Mouse (Mus musculus) myocyte (in vitro differentiated cells): ENCODE data around the gene Trmt61a. TPM values are rescaled to one million over a fixed set of nuclear protein-coding genes. Genes with fewer than 3 reads are reported as not detected.

Experiments used
- H3K27me3 ChIP-seq: one replicate; pipeline ENCODE4 v1.6.1; 2011; ENCODE audit not compliant: control insufficient read depth, insufficient read depth, insufficient read length
- H3K36me3 ChIP-seq: one replicate; pipeline ENCODE4 v1.6.1; 2011; ENCODE audit not compliant: control insufficient read depth, insufficient read depth
- H3K4me2 ChIP-seq: one replicate; pipeline ENCODE4 v1.6.1; 2011; ENCODE audit warnings: low read depth, control low read depth
- H3K4me3 ChIP-seq: one replicate; pipeline ENCODE4 v1.5.1; 2011; ENCODE audit warnings: mild to moderate bottlenecking, control low read depth, moderate library complexity
- H3K79me2 ChIP-seq: one replicate; pipeline ENCODE4 v1.6.1; 2011; ENCODE audit not compliant: control insufficient read depth, insufficient read depth
- H3ac ChIP-seq: one replicate; pipeline ENCODE4 v1.6.1; 2011; ENCODE audit not compliant: control insufficient read depth, insufficient read length
- CEBPB ChIP-seq: IDR thresholded peaks from 2 replicates; pipeline ENCODE4 v1.6.1; 2011; ENCODE audit warnings: mild to moderate bottlenecking, moderate library complexity; ENCODE audit not compliant: poor library complexity, insufficient read depth, severe bottlenecking
- E2F4 ChIP-seq: IDR thresholded peaks from one replicate; pipeline ENCODE4 v1.6.1; 2011; ENCODE audit warnings: mild to moderate bottlenecking, control low read depth, moderate library complexity; ENCODE audit not compliant: insufficient read depth
- MAX ChIP-seq: IDR thresholded peaks from one replicate; pipeline ENCODE4 v1.6.1; 2011; ENCODE audit warnings: low read depth, mild to moderate bottlenecking, control low read depth
- MYOD1 ChIP-seq, 3 experiments: IDR thresholded peaks; one replicate each; pipeline ENCODE4 v1.6.1; 2011; ENCODE audit warnings: control low read depth in 2 of 3, low read depth in 2 of 3, mild to moderate bottlenecking in 2 of 3, moderate library complexity in 1 of 3; ENCODE audit not compliant: insufficient read length in 2 of 3, control insufficient read depth in 1 of 3
- MYOG ChIP-seq, 3 experiments: IDR thresholded peaks; one replicate each; pipeline ENCODE4 v1.6.1; 2011; ENCODE audit warnings: control low read depth in 2 of 3, low read depth in 2 of 3, mild to moderate bottlenecking in 2 of 3; ENCODE audit not compliant: insufficient read length in 2 of 3, control insufficient read depth in 1 of 3, insufficient read depth in 1 of 3
- POLR2A ChIP-seq: IDR thresholded peaks from one replicate; pipeline ENCODE4 v1.6.1; 2011; ENCODE audit warnings: low read depth, mild to moderate bottlenecking, control low read depth, moderate library complexity; ENCODE audit not compliant: insufficient read length
- POLR2AphosphoS2 ChIP-seq: IDR thresholded peaks from one replicate; pipeline ENCODE4 v1.6.1; 2011; ENCODE audit warnings: low read depth, control low read depth; ENCODE audit not compliant: insufficient read length
- REST ChIP-seq: IDR thresholded peaks from one replicate; pipeline ENCODE4 v1.6.1; 2011; ENCODE audit warnings: mild to moderate bottlenecking, control low read depth, moderate library complexity; ENCODE audit not compliant: insufficient read depth, insufficient read length
- SRF ChIP-seq: IDR thresholded peaks from one replicate; pipeline ENCODE4 v1.6.1; 2011; ENCODE audit warnings: low read depth; ENCODE audit not compliant: control insufficient read depth, insufficient read length
- TCF12 ChIP-seq: IDR thresholded peaks from one replicate; pipeline ENCODE4 v1.6.1; 2011; ENCODE audit warnings: mild to moderate bottlenecking, control low read depth; ENCODE audit not compliant: poor library complexity, insufficient read depth, severe bottlenecking
- TCF3 ChIP-seq: IDR thresholded peaks from one replicate; pipeline ENCODE4 v1.6.1; 2011; ENCODE audit warnings: low read depth, control low read depth; ENCODE audit not compliant: insufficient read length
- USF1 ChIP-seq: IDR thresholded peaks from one replicate; pipeline ENCODE4 v1.6.1; 2011; ENCODE audit warnings: low read depth, mild to moderate bottlenecking, control low read depth, moderate library complexity
- polyA plus RNA-seq: library from polyadenylated mRNA; unstranded; fragments of >200 nt; fragmentation: generic; extraction: Trizol; gene quantifications from one replicate; pipeline ENCODE4 v1.2.1, GENCODE M21; 2012; ENCODE audit warnings: missing spikeins

Gene Trmt61a
- polyA plus RNA-seq, 1 experiment = 17.7 TPM

DNA sequence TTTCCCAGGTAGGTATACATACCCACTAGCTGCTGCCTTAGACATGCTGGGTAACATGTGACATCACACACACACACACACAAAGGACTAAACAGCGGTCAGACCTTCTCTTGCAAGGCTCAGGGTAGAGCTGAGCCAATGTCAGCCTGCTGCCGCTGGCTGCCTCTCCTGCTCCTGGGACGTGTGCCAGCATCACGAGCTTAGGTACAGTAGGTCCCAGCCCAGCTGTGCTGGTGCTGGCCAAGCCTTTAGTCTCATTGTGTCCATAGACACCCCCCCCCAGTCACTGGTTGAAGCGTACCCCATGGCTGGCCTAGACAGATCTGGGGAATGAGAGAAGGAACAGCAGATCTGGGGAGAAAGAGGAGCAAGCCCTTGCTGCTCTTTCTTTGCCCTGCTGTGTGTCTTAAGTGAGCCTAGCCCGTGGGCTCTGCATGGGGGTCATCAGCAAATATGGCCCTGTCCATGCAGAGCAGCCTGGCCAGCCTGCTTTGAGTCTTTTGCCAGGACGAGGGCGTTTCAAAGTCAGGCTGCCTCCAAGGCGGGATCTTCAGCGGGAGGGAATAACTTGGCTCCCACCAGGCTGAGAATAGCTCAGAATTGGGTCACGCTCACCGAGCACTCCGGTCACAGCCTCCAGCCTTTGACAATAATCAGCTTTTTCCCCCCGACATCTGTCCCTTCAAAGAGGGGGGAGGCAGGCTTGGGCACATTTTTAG lies 9.6 kb downstream of the Trmt61a start:
- Histone ChIP-seq H3K4me2 (no peak overlapping the region), H3ac (no peak overlapping the region), H3K36me3 (peaks cover 5% of the 10 kb centered on the region), H3K79me2 (no peaks in the 10 kb centered on the region), H3K4me3 (no peak overlapping the region), H3K27me3 (no peaks in the 10 kb centered on the region)
- TF ChIP-seq MAX (no peak), TCF3 (no peak), USF1 (no peak), POLR2AphosphoS2 (no peak), REST (no peak), CEBPB (no peak), SRF (no peak), MYOG (IDR thresholded peaks at IDR 0.05; ENCODE audit: control insufficient read depth in 1 of 3, insufficient read depth in 1 of 3, insufficient read length in 2 of 3, low read depth in 2 of 3) (no peak), TCF12 (no peak), POLR2A (no peak), MYOD1 (IDR thresholded peaks at IDR 0.05; ENCODE audit: control insufficient read depth in 1 of 3, insufficient read length in 2 of 3, low read depth in 2 of 3) (no peak), E2F4 (no peak)

DNA sequence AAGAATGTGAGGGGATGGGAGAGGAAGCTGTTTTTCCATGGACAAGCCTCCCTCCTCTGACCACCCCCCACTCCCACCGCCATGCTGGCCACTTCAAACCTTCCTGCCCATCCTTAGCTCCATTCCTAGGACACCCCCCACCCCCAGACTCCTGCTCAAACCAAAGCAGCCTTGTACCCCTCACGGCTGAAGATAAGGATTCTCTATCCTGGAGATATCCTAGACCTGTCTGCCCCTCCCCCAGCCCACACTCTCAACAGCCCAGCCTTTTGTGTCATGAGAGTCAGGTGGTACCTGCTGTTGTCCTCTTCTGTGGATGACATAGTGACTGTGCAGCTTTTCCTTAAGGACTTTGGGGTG lies 10.1 kb downstream of the Trmt61a start:
- H3K4me3 ChIP-seq = no peak overlapping the region
- H3K79me2 ChIP-seq = no peaks in the 10 kb centered on the region
- H3K27me3 ChIP-seq = no peaks in the 10 kb centered on the region
- H3K4me2 ChIP-seq = no peak overlapping the region
- no peak overlapping the region for H3ac ChIP-seq
- H3K36me3 ChIP-seq = peaks cover 5% of the 10 kb centered on the region
- no peak for TF ChIP-seq MYOD1 (IDR thresholded peaks at IDR 0.05; ENCODE audit: control insufficient read depth in 1 of 3, insufficient read length in 2 of 3, low read depth in 2 of 3)
- TF ChIP-seq REST = no peak
- TF ChIP-seq POLR2A = no peak
- no peak for TF ChIP-seq USF1
- TF ChIP-seq TCF3 = no peak
- TF ChIP-seq MYOG (IDR thresholded peaks at IDR 0.05; ENCODE audit: control insufficient read depth in 1 of 3, insufficient read depth in 1 of 3, insufficient read length in 2 of 3, low read depth in 2 of 3) = no peak
- TF ChIP-seq E2F4 = no peak
- TF ChIP-seq SRF = no peak
- no peak for TF ChIP-seq MAX
- TF ChIP-seq CEBPB = no peak
- TF ChIP-seq POLR2AphosphoS2 = no peak
- no peak for TF ChIP-seq TCF12

DNA sequence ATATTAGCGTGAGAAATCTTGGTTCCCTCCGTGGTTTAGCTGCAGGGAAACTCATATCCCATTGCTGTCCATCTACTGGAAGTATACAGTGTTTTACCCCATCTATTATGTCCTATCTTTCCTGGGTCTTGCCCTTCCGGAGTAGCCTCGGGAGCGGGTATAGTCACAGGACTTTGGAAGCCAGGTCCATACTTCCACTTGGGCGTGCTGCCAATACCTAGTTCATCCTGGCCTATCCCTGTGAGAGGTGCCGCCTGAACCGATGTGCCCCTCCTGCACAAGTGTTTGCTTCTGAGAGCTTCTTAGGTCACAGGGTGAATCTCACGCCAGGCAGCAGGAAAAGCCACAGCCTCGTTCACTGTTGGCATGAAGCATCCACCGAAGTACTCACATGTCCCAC lies 11.5 kb downstream of the Trmt61a start:
- H3K36me3 ChIP-seq = no peaks in the 10 kb centered on the region
- no peak for TF ChIP-seq POLR2AphosphoS2
- TF ChIP-seq E2F4 = no peak
- no peak for TF ChIP-seq CEBPB
- no peak for TF ChIP-seq TCF3
- no peak for TF ChIP-seq MYOG (IDR thresholded peaks at IDR 0.05; ENCODE audit: control insufficient read depth in 1 of 3, insufficient read depth in 1 of 3, insufficient read length in 2 of 3, low read depth in 2 of 3)
- no peak for TF ChIP-seq MYOD1 (IDR thresholded peaks at IDR 0.05; ENCODE audit: control insufficient read depth in 1 of 3, insufficient read length in 2 of 3, low read depth in 2 of 3)
- TF ChIP-seq USF1 = no peak
- no peak for TF ChIP-seq REST
- no peak for TF ChIP-seq SRF
- no peak for TF ChIP-seq TCF12
- no peak for TF ChIP-seq POLR2A
- TF ChIP-seq MAX = no peak
- H3K4me3 ChIP-seq = no peak overlapping the region
- no peak overlapping the region for H3ac ChIP-seq
- no peak overlapping the region for H3K4me2 ChIP-seq
- no peaks in the 10 kb centered on the region for H3K79me2 ChIP-seq
- H3K27me3 ChIP-seq = no peaks in the 10 kb centered on the region

DNA sequence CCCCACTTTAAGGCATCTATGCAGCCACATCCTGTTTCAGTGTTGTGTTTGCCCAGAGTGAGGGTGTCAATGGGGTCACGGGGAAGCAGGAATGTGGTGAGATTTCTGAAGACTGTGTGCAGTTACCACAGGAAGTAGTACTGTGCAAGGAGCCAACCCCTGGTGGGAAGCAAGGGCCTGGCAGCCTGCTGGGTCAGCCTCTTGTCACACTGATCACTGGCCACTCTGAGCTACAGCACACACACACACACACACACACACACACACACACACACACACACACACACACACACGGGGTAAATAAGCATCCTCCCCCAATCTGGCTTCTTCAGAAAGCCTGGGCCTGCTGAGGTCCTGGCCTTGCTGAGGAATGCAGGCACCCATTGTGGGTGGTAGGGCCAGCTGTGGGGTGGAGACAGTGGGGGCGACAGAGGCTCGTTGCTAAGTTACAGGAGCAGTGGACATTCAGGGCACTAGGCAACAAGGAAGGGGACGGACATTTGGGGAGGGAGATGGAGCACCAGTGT lies 13.5 kb downstream of the Trmt61a start:
- peak in 2 of 3 experiments; percentile 55 to 81 for TF ChIP-seq MYOD1 (IDR thresholded peaks at IDR 0.05; ENCODE audit: control insufficient read depth in 1 of 3, insufficient read length in 2 of 3, low read depth in 2 of 3)
- no peak for TF ChIP-seq SRF
- no peak for TF ChIP-seq E2F4
- no peak for TF ChIP-seq REST
- peak in 2 of 3 experiments; percentile 69 to 86 for TF ChIP-seq MYOG (IDR thresholded peaks at IDR 0.05; ENCODE audit: control insufficient read depth in 1 of 3, insufficient read depth in 1 of 3, insufficient read length in 2 of 3, low read depth in 2 of 3)
- peak overlapping the region; percentile 14 for H3K4me2 ChIP-seq
- H3K27me3 ChIP-seq = no peaks in the 10 kb centered on the region
- no peak overlapping the region for H3K4me3 ChIP-seq
- H3K36me3 ChIP-seq = no peaks in the 10 kb centered on the region
- H3K79me2 ChIP-seq = no peaks in the 10 kb centered on the region
- no peak overlapping the region for H3ac ChIP-seq
